Mouse (Mus musculus): ENCODE measurements around the gene Bnipl.

Gene Bnipl

DNA sequence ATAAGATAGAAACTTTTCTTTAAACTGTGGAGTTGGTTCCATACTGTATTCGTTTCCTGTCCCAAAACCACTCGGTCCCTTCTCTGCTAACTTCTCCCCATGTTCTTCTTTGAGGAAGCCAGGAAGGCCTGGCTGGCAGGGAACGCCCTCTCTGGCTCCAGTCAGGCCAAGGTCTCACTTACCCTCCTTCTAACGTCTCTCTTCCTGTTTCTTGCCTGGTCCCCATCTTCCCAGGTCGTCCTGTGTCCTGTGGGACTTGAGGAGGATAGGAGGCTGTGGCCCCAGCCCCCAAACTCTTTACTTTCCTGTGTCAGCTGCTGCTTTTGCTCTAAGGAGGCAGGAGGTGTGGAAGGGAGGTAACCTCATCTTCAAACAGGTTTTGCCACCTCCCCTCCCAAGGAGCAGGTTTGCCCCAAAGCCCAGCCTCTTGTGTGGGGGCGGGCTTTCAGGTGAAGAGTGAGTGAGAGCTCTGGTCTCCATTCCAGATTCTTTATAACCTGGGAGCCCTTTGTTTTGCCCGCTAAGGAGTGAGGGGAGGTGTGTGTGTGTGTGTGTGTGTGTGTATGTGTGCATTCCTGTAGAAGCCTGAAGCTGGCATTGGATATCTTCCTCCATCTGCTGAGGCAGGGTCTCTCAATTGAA, at the start of gene Bnipl:
Gene Bnipl, minus strand, starts transcription at position 411 of the 642 bp plus-strand sequence.
- DNase-seq (ENCODE audit: low read depth), result no peak

DNA sequence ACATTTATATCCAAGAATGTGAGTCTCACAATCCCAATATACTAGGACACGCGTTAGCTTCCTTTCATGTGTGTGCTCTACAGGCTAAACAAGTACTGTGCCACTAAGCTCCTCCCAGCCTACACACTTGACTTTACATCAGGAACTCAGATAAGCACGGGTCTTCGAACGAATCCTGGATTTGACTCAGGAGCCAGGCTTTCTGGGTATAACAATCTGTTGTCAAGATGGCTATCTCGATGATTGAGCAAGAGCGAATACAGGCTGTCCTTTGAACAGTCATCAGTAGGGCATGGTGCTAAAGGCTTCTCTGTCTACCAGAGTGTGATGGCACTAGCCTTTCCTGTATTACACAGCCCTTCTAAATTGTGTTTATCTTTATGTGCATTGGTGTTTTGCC, 47.0 kb upstream of the Bnipl start:
- DNase-seq (ENCODE audit: low read depth), result no peak

DNA sequence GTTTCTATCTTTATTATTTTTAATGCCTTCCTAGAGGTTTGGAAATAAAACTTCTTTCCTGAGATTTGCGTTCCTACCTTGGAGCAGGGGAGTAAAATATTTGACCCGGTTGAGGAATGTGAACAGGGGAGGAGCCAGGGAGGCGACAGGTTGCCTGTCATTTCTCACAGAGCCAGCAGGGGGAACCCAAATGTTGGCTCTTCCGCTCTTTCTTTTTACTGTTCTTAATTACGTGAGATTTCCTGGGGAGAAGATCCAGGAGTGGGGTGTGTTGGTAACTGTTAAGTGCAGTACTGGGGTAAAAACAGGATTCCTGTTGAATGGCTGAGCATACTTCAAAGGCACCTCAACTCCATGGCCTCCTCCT, 45.1 kb upstream of the Bnipl start:
- peak; percentile 75 for DNase-seq (ENCODE audit: low read depth)

DNA sequence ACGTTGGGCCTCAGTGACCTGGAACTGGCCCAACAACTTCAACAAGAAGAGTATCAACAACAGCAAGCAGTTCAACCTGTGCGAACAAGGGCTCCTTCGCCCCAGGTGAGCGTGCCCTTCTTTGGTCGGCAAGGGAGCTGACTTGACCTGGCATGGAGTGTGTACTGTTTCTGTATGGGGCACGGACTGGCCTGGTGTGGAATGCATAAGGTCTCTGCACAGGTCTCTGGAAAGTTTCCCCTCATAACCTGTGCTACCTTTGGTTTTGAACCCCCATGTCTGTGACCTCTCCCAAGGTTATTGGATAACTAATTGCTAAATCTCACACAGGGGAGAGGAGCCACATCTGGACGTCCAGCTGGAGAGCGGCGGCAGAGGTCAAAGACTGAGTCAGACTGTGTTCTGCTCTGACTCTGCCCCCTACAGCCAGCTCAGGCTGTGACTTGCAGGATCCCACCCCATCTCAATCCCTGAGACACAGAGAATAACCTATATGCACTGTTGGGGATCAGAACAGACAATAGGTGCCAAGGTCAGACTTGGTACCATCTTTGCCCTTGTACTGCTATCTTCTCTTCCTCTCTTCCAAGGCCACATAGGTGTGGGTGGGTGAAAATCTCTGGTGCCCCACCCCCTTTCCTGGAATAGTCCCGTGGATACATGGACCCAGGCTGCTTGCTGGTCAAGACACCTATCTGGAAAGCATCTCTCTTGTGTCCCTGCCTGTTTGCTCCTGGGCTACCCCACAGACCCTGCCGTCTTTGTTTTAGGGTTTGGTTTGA, 44.5 kb upstream of the Bnipl start:
- DNase-seq (ENCODE audit: low read depth), result no peak

DNA sequence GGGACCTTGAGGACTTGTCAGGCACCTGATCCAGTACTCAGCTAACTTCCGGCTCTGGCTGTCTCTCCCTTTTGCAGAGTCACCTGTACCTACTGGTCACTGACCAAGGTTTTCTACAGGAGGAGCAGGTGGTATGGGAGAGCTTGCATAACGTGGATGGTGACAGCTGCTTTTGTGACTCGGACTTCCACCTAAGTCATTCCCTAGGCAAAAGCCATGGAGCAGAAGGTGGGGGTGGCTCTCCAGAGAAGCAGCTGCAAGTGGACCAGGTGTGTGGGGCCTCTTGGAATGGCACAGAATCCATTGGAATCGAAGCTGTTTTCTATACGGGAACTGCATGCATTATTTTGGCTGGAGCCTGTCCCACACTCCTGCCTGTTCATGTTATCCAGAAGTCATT, 43.7 kb upstream of the Bnipl start:
- no peak for DNase-seq (ENCODE audit: low read depth)

DNA sequence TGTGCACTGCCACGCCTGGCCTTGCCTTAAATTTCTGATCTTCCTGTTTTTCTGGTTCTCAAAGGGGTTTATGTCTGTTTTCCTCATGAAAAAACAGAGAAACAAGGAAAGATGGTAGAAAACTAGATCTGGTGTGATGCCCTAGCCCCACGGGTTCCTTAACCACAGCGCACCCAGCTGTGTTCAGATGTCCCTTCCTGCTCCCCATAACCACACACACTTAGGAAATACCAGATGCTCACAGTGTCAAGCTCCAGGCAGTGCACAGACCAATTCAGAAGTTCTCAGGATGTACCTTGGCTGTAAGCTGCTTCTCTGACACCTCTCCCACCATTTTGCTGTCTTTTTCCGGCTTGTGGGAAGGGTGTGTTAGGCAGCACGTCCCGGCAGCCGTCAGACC, 43.3 kb upstream of the Bnipl start:
- no peak for DNase-seq (ENCODE audit: low read depth)

DNA sequence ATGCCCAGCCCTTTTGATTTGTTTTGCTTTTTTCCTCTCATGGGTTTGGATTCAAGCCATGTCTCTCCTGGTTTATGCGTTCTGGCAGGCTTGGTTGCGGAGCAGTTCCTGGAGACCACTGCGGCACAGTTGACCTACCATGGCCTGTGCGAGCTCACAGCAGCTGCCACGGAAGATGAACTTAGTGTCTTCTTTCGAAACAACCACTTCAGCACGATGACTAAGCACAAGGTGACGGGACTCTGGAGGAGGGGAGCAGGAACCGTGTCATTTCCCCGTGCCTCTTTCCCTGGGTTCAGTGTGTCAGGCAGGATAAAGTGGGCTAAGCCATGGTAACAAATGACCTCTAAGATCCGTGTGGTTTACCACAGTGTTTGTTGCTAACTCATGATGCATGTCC, 42.5 kb upstream of the Bnipl start:
- DNase-seq (ENCODE audit: low read depth), result no peak

DNA sequence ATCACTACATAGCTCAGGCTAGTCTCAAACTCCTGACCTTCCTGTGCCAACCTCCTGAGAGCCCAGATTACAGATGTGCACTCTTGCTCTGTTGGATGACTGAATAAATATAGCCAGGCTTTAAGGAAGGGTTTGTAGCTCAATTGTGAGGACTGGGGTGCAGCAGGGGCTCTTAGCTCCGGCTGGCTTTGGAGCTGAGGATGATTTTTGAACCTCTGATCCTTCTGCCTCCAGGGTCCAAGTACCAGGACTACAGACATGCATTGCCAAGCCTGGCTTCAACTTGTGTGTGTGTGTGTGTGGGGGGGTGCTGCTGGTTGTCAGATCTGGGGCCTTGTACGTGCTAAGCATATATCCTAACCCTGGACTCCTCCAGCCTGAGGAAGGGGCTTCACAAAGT, 41.9 kb upstream of the Bnipl start:
- DNase-seq (ENCODE audit: low read depth), result no peak

DNA sequence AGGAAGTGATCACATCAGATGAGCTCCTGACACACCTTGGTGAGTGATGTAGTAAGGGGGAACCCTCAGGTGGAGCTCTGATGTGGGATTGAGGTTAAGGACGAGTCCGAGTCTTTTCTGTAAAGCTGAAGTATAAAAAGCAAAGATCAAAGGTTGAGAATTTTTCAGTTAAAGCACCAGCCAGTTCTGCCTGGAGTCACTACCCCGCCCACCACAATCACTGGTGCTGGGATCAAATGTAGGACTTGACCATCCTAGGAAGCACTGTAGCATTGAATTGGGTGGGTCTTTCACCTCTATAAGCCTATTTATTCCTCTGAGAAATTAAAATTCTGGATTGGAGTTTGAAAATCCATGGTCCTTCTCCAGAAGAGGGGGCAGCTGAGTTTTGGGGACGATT, 40.0 kb upstream of the Bnipl start:
- no peak for DNase-seq (ENCODE audit: low read depth)

DNA sequence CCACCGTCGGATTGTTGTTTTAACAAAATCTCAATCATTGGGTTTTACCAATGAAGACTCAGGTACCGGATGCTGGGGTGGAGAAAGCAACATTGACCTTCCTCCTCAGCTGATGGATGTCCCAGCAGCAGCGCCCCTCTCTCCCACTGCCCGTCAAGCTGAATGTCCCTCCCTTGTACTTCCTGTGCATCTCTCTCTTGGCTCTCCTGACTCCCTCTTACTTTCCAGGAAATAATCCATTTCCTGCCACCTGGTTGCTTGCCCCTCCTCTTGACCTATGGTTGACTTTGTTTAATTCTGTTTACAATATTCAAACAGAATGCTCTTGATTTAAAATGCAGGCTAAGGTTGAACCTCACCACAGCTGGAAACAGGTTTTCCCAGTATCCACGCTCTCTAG, 39.2 kb upstream of the Bnipl start:
- DNase-seq (ENCODE audit: low read depth), result no peak

DNA sequence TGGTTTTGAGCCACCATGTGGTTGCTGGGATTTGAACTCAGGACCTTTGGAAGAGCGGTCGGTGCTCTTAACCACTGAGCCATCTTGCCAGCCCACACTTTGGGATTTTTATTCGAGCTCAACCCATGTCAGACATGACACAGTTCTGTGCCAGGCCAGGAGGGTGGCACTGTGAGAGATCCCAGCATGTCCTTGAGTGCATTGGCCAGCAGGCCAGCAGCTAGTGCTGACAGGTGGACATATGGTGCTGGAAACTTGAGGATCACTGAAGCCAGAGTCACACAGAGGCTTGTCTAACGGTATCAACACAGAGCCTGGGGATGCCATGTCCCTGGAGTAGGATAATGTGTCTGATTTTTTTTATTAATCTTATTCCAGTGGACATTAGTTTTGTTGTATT, 38.4 kb upstream of the Bnipl start:
- DNase-seq (ENCODE audit: low read depth), result no peak

DNA sequence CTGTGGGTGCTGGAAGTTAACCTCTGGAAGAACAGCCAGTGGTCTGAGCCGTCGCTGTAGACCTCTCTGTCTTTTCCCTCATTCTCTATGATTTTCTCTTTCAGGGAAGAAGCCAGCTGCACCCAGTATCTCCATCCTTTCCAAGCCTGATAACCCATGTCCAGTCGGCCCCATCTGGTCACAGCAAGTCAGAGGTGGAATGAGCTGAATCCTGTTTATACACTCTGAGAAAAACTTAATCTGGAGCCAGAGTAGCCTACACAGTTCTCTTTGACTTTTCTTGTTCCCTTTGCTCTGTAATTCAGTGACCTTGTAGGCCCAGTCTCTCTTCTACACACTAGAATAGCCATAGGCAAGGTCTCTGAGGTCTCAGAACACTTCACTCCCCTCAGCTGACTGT, 36.5 kb upstream of the Bnipl start:
- no peak for DNase-seq (ENCODE audit: low read depth)

DNA sequence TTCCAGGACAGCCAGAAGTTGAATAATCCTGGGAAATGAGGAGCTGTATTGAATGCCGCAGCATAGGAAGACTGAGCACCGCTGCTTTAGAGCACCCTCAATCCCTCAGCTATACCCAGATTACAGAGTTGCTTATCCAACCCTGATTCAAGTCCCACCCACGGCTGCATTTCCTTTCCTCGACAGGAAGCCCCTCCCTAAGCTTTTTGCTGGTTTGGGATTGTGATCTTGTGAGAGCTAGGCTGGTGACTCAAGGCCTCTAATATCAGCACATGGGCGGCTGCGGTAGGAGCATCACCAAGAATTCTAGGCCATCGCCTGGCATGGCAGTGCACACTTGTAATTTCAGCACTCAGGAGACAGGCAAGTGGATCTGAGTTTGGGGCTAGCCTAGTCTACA, 35.5 kb upstream of the Bnipl start:
- DNase-seq (ENCODE audit: low read depth), result no peak

DNA sequence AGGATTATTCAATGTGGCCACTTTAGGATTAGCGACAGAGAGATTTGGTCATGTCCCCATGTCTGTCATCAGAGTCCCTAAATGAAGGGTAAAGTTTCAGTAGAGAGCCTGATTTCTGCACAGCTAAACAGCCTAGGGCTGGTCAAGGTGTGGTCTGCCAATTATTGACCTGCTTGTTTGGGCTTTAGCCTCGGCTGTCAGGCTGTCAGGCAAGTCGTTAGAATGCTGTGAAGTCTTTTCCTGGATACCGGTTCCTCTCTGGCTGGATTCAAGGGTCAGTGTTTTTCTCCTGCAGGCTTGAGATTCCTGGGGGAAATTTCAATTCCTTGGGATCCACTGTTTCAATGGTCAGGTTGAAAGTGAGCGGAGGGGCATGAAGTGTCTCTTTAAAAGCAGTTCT, 35.0 kb upstream of the Bnipl start:
- DNase-seq (ENCODE audit: low read depth), result no peak

DNA sequence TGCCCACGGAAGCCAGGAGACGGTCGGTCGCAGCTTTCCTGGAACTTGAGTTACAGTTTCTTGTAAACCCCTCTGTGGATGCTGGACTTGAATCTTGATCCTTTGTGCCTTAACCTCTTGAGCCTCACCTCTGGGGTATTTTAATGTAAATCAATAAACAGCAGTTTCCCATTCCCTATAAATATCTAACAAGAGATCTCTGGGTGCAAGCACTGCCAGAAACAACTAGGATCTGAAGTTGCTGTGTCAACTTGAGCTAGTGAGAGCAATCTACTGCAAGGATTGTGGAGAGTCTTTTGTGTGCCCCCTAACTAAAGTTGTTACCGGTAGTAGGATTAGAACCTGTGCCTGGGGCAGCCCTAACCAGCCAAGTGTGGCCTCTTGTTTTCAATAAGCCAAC, 34.4 kb upstream of the Bnipl start:
- DNase-seq (ENCODE audit: low read depth), result no peak

DNA sequence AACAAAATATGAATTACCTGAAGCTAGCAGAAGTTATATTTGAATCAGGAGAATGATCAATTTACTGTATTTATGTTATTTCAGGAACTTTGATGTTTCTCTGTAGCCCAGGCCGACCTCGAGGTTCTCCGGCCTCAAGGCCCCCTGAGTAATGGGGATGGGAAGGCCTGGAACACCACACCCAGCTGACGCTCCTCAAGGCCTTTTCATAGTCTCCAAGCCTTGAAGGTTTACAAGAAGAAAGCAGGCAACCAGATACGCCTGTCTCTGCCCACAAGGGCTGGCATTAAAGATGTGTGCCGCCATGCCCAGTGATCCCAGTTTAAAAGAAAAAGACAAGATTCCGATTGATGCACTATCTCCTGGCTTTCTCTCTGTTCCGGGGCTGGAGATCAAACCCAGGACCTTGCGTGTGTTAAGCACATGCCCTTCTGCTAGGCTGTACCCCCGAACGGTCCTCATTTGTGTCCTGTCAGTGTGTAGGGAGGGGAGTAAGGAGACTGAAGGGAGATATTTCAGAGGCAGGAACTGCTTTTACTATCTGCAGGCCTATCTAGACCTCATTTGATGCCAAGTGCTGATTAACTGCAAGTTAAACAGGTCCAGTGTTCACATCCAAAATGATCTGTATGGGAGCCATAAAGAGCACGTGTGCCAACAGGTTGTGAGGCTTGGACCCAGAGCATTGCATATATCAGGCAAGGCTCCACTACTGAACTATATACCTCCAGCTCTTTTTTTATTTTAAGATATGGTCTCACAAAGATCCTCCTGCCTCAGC, 33.7 kb upstream of the Bnipl start:
- no peak for DNase-seq (ENCODE audit: low read depth)

DNA sequence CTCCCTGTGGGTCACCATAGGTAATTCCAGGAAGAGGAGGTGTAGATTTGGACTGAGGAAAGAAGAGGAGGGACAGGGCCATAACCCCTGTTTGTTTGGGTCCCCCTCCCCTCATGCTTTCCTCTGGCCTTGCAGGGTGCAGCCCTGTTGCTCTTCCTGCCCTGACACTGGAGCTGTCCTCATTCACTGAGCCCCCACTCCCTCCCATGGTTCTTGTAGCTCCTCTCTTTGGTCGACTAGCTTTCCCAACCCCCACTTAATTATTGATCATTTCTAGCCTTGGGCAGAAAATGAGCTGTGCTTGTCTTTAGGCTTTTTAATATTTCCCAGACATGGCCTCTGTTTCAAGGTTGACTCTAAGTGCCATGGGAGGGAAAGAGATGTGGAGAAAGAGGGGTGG, 33.1 kb upstream of the Bnipl start:
- no peak for DNase-seq (ENCODE audit: low read depth)

DNA sequence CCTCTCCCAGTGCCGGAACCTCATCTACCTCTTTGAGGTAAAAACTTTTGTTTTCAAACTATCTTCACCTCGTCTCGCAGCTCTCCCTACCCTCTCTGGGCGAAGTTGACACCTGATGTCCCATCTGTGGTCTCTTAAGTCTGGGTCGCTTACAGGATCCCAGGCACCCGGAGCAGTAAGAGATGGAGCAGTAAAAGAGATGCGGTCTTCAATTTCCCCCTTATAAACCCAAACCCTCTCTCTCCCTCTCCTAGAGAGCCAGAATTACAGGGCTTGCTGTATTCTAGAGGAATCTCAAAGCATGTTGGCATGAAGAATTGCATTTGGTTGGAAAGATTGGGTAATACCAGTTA, 32.6 kb upstream of the Bnipl start:
- DNase-seq (ENCODE audit: low read depth), result no peak

DNA sequence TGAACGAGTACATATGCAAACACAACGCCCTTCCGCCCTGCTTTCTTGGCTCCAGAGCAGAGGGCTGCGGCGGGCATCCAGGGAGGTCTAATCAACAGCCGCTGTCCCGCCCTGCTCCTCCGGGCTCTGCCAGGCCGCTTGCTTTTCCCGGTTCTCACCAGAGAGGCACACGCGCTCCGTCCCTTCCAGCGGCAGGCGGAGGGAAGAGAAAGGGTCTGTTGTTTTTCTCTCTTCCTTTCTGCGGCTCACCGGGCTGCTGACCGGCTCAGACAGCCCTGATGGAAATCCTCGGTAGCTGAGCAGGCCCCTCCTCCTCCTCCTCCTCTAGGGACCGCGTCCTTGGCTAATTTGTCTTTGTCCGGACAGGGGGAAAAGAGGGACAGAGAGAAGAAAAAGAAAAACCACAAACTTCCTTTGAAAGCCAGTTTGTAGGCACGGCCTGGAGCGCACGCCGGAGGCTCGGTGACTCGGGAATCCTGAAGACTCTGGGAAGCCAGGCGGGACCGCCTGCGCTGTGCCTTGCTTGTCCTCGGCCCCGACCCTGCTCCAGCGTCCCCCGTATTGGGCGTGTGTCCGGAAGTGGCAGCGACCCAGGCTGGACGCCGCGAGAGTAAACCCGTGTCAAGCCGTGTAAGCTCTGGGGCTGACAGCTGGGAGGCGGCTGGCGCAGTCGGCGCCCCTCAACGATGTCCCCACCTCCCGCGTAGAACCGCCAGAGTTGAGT, 32.0 kb upstream of the Bnipl start:
- peak; percentile 48 for DNase-seq (ENCODE audit: low read depth)

DNA sequence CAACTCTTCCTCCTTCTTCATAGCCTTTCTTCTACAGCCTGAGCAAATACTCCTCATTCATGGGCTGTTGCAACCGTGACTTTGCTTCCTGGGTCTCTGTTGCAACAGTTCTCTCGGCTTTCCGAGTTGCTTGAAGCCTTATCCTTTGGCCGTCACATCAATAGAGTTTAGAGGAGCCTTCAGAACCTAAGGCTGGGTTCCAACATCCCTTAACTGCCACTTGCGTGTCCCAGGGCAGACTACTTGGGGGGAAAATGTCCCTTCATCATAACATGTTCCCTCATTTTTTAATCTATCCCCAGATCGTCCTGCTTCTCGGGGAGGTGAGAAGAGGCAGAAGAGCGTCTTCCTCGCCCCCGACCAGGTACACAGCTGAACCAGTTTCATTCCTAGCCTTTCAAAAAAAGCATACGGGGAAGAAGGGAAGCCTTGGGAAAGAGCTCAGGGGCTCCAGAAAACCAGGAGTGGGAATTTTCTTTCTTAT, 31.4 kb upstream of the Bnipl start:
- peak; percentile 66 for DNase-seq (ENCODE audit: low read depth)

DNA sequence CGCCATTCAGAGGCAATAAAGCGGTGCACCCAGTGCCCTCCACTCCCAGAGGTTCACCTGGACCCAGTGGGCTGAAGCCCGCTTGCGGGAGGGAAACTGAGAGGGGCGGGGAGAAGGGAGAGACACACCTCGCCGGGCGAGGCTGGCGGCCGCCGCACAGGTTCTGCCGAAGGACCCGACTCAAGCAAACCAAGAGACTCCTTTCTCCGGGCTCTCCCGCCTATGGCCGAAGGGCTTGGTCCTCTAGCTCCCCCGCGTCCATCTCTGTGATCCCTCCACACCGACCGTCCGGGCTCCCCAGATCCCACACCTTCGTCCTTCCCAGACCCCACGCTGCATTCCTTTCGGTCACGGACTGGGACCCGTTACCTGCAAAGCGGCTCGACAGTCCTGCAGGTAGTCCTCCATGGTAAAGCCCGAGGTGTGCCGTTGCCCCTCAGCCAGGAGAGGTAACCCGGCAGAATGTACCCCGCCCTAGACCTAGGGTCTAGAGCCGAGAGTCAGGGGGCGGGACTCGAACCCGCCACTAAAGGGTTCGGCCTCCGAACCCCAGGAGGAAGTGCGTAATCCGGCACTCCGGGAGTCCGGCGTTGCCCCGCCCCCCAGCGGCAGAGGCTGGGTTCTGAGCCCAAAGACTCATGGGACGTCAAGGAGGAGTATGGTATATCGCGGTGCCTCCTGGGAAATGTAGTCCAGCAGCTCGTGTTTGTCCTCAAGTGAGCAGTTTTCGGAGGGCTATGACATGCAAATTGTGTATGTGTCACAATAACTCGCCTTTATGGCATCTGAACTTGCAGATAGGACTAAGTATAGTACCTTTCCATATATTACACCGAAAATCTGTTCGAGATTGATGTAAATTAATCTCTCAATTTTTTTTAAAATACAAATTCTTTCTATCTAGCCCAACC, 30.5 kb upstream of the Bnipl start, which contains the start of the genes Mindy1 and Prune1:
Gene Mindy1, plus strand, starts transcription at position 130 of the 911 bp plus-strand sequence.
Gene Prune1, minus strand, starts transcription at position 861 of the 911 bp plus-strand sequence.
- peak; percentile 97 for DNase-seq (ENCODE audit: low read depth)

All from naive thymus-derived CD4-positive, alpha-beta T cell, adult 2 months (primary cell).